Mouse (Mus musculus): ENCODE measurements at regions not wholly inside any gene's neighbourhood (a gene's known extent, or its start where the extent isn't known, plus 50 kb on each side); places are given as distances from the start of the nearest gene placed in this dataset.

- no peak for DNase-seq (ENCODE audit: low spot score in 2 of 2)
Measured at GRCm38 (mm10) chr9:87784872-87785271, 53.8 kb upstream of the Tbx18 start.

GRCm38 (mm10) chr9:87811746-87812145, 80.7 kb upstream of the Tbx18 start:
- DNase-seq (ENCODE audit: low spot score in 2 of 2) = no peak

GRCm38 (mm10) chr9:87822276-87822675, 91.2 kb upstream of the Tbx18 start:
- DNase-seq (ENCODE audit: low spot score in 2 of 2) = no peak

GRCm38 (mm10) chr9:87824691-87825230, 93.7 kb upstream of the Tbx18 start:
- DNase-seq (ENCODE audit: low spot score in 2 of 2) = no peak

- peak in 1 of 2 experiments; percentile 5 for DNase-seq (ENCODE audit: low spot score in 2 of 2)
Measured at GRCm38 (mm10) chr9:87843898-87844297, 112.8 kb upstream of the Tbx18 start.

GRCm38 (mm10) chr9:87844453-87844852, 113.4 kb upstream of the Tbx18 start:
- DNase-seq (ENCODE audit: low spot score in 2 of 2) = no peak

- no peak for DNase-seq (ENCODE audit: low spot score in 2 of 2)
Measured at GRCm38 (mm10) chr9:87848882-87849281, 117.8 kb upstream of the Tbx18 start.

GRCm38 (mm10) chr9:87850133-87850532, 119.1 kb upstream of the Tbx18 start:
- no peak for DNase-seq (ENCODE audit: low spot score in 2 of 2)

- no peak for DNase-seq (ENCODE audit: low spot score in 2 of 2)
Measured at GRCm38 (mm10) chr9:87861588-87861987, 130.5 kb upstream of the Tbx18 start.

GRCm38 (mm10) chr9:87865236-87865635, 134.2 kb upstream of the Tbx18 start:
- no peak for DNase-seq (ENCODE audit: low spot score in 2 of 2)

GRCm38 (mm10) chr9:87872384-87872905, 141.4 kb upstream of the Tbx18 start:
- DNase-seq (ENCODE audit: low spot score in 2 of 2) = no peak

- DNase-seq (ENCODE audit: low spot score in 2 of 2) = no peak
Measured at GRCm38 (mm10) chr9:87882587-87882986, 151.5 kb upstream of the Tbx18 start.

- no peak for DNase-seq (ENCODE audit: low spot score in 2 of 2)
Measured at GRCm38 (mm10) chr9:87883069-87883468, 152.0 kb upstream of the Tbx18 start.

GRCm38 (mm10) chr9:87894051-87894450, 163.0 kb upstream of the Tbx18 start:
- DNase-seq (ENCODE audit: low spot score in 2 of 2) = no peak

- no peak for DNase-seq (ENCODE audit: low spot score in 2 of 2)
Measured at GRCm38 (mm10) chr9:87894596-87894995, 163.5 kb upstream of the Tbx18 start.

- no peak for DNase-seq (ENCODE audit: low spot score in 2 of 2)
Measured at GRCm38 (mm10) chr9:87895526-87895925, 164.5 kb upstream of the Tbx18 start.

- no peak for DNase-seq (ENCODE audit: low spot score in 2 of 2)
Measured at GRCm38 (mm10) chr9:87897336-87897735, 166.3 kb upstream of the Tbx18 start.

GRCm38 (mm10) chr9:87899368-87899767, 168.3 kb upstream of the Tbx18 start:
- DNase-seq (ENCODE audit: low spot score in 2 of 2) = no peak

- no peak for DNase-seq (ENCODE audit: low spot score in 2 of 2)
Measured at GRCm38 (mm10) chr9:87899800-87900199, 168.7 kb upstream of the Tbx18 start.

- no peak for DNase-seq (ENCODE audit: low spot score in 2 of 2)
Measured at GRCm38 (mm10) chr9:87921291-87921690, 190.2 kb upstream of the Tbx18 start.

- no peak for DNase-seq (ENCODE audit: low spot score in 2 of 2)
Measured at GRCm38 (mm10) chr9:87925151-87925550, 194.1 kb upstream of the Tbx18 start.

GRCm38 (mm10) chr9:87933230-87933629, 202.2 kb upstream of the Tbx18 start:
- no peak for DNase-seq (ENCODE audit: low spot score in 2 of 2)

GRCm38 (mm10) chr9:87952426-87952825, 221.4 kb upstream of the Tbx18 start:
- DNase-seq (ENCODE audit: low spot score in 2 of 2) = no peak

- DNase-seq (ENCODE audit: low spot score in 2 of 2) = no peak
Measured at GRCm38 (mm10) chr9:87954941-87955340, 223.9 kb upstream of the Tbx18 start.

Measured in right cerebral cortex, adult 2 months (tissue).